Mouse (Mus musculus) olfactory bulb, adult 2 months (tissue): ENCODE measurements around the gene Ddb1. TPM values are rescaled to one million over a fixed set of nuclear protein-coding genes. Genes with fewer than 3 reads are reported as not detected.

ENCODE experiments used
- H3K27ac ChIP-seq: fragments of 200-500 bp; 2 replicates; pipeline ENCODE4 v1.5.1; 2012; ENCODE audit warnings: low read depth, low read length; ENCODE audit not compliant: insufficient read depth
- H3K4me1 ChIP-seq: fragments of 200-500 bp; 2 replicates; pipeline ENCODE4 v1.6.1; 2012; ENCODE audit warnings: low read length; ENCODE audit not compliant: control insufficient read depth, insufficient read depth
- H3K4me3 ChIP-seq: fragments of 200-500 bp; 2 replicates; pipeline ENCODE4 v1.5.1; 2012; ENCODE audit warnings: mild to moderate bottlenecking, low read depth, low read length, moderate library complexity; ENCODE audit not compliant: insufficient read depth
- CTCF ChIP-seq: fragments of 200-500 bp; IDR thresholded peaks from 2 replicates; pipeline ENCODE4 v1.5.1; 2012; ENCODE audit warnings: low read depth, mild to moderate bottlenecking, low read length, moderate library complexity; ENCODE audit not compliant: insufficient read depth
- POLR2A ChIP-seq: fragments of 200-500 bp; IDR thresholded peaks from 2 replicates; pipeline ENCODE4 v1.6.1; 2012; ENCODE audit warnings: mild to moderate bottlenecking, low read depth, low read length, moderate library complexity; ENCODE audit not compliant: insufficient read depth
- WGBS: fragments of 180-500 bp; shearing (Covaris S2); methylation state at CpG from one replicate; pipeline ENCODE4 v1.1.7; 2018; 5-methylcytosine and 5-hydroxymethylcytosine counted together
- polyA plus RNA-seq: library from polyadenylated mRNA; stranded (reverse); fragments of >200 nt; gene quantifications from 2 replicates; pipeline ENCODE4 v1.2.4, GENCODE M21; 2012; ENCODE audit warnings: low replicate concordance; ENCODE audit not compliant: missing spikeins, insufficient read depth, insufficient read length

Gene Ddb1
- polyA plus RNA-seq, 1 experiment, result not detected

- peak overlapping the region; percentile 22; the same call in 1 of the 2 replicates for H3K27ac ChIP-seq
- H3K4me3 ChIP-seq, result peak overlapping the region; percentile 90
- TF ChIP-seq POLR2A (no peak), CTCF (no peak)
- WGBS, result 5% methylated on average over 20 of the region's 20 CpGs
- peaks cover 10% of the 10 kb centered on the region for H3K4me1 ChIP-seq
Observed at GRCm38 (mm10) chr19:10605901-10606622, 935 bp downstream of the Ddb1 start.

DNA sequence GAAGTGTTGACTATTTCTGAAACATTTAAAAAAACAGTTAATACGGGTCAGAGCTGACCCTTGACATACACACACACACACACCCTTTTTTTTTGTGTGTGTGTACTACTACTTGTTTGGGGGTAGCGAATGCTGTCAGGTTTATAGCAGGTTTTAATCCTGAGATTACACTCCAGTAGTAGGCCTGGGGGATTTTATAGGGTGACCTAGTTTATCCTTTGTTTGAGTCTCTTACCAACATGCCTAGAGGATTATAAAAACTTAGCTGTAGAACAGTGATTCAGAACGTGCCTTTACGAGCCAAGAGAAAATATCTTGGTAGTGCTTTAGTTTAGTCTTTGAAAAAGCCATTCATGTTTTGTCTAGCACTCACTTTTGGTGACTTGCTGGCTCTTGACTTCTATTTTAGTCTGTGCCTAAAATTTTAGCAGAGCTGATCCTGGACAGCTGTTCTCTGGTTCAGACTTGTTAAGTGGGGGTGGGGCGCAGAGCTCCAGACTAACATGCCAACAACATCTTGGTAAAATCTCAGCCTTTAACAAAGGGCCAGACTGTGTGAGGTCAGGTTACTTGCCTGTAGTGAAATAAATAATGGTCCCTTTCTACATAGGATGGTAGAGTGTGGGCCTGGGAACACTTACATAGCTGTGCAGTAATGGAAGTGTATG lies 3.6 kb downstream of the Ddb1 start:
- H3K4me3 ChIP-seq, result no peak overlapping the region
- no peak overlapping the region for H3K27ac ChIP-seq
- TF ChIP-seq POLR2A (no peak), CTCF (no peak)
- peaks cover 6% of the 10 kb centered on the region for H3K4me1 ChIP-seq
- WGBS, result 69% methylated on average over 5 of the region's 5 CpGs

GRCm38 (mm10) chr19:10634106-10634871 lies 29.2 kb downstream of the Ddb1 start, which contains the start of gene Vwce:
Vwce (plus strand) TSS chr19:10634213.
- TF ChIP-seq CTCF (no peak), POLR2A (no peak)
- peaks cover 14% of the 10 kb centered on the region for H3K4me1 ChIP-seq
- WGBS, result 2% methylated on average over 32 of the region's 32 CpGs
- H3K27ac ChIP-seq, result no peak within 1 kb of the TSS
- H3K4me3 ChIP-seq, result peak within 1 kb of the TSS; percentile 52

GRCm38 (mm10) chr19:10634872-10635318 lies 29.8 kb downstream of the Ddb1 start:
- WGBS, result 3% methylated on average over 21 of the region's 21 CpGs
- Histone ChIP-seq H3K4me3 (peak overlapping the region; percentile 52), H3K27ac (no peak overlapping the region), H3K4me1 (peaks cover 14% of the 10 kb centered on the region)
- no peak for TF ChIP-seq CTCF
- 0 out of 2 replicates have a peak, but pooled peaks have one; percentile 17 for TF ChIP-seq POLR2A

- Histone ChIP-seq H3K4me1 (peaks cover 17% of the 10 kb centered on the region), H3K27ac (no peak overlapping the region), H3K4me3 (no peak overlapping the region)
- 77% methylated on average over 7 of the region's 7 CpGs for WGBS
- TF ChIP-seq POLR2A (no peak), CTCF (no peak)
Observed at GRCm38 (mm10) chr19:10637840-10638239, 32.7 kb downstream of the Ddb1 start.

DNA sequence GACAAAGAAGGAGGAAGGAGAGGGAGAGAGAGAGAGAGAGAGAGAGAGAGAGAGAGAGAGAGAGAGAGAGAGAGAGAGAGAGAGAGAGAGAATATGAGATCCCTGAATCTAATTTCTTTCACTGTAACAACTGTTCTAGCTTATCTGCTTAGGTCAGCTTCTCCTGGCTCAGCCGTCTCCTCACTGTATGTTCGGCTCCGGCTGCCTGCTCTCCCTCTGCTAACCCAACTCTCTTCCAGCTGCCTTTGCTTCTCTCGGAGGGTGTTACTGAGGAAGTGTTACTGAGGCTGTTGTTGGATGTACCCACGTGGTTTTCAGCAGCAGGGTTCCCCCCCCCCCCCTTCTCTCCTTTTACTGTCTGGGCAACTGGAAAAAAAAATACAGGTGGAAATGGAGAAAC lies 35.0 kb downstream of the Ddb1 start:
- H3K27ac ChIP-seq, result no peak overlapping the region
- H3K4me1 ChIP-seq, result peaks cover 5% of the 10 kb centered on the region
- 2% methylated on average over 5 of the region's 5 CpGs for WGBS
- H3K4me3 ChIP-seq, result no peak overlapping the region
- TF ChIP-seq POLR2A (no peak), CTCF (no peak)

DNA sequence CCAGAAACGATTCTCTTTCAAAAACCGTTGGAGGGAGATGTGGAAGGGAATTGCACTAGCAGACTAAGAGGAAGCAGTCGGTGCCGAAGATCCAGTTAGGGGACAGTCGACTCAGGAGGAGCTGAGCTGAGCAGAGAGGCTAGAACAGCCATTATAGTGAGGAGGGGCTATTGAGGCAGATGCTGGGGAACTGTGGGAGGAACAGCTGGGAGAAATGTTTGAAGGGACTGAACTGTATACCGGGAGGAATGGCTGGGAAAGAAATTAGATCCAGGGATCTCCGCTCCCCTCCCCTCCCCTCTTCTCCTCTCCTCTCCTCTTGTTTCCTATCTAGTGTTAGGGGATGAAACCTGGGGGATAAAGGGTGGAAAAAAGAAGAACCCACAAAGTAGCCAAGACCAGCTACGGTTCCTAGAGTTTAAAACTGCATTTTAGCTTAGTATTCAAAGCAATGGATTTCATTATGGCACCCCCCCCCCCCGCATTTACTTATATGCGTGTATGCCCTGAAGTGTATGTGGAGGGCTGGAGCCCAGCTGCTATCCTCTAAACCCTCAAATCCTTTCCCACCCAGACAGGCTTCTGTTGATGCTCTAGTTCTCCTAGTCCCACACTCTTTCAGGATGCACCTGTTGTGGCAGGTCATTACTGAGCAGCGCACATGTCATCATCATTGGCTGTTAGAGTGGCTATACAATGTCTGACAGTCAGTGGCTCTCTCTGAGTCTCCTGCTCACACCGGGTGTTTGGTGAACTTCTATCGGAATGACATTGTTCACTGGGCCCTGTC lies 35.7 kb downstream of the Ddb1 start:
- H3K27ac ChIP-seq, result no peak overlapping the region
- H3K4me3 ChIP-seq, result no peak overlapping the region
- H3K4me1 ChIP-seq, result peaks cover 2% of the 10 kb centered on the region; the same call in 1 of the 2 replicates
- 39% methylated on average over 13 of the region's 13 CpGs for whole genome bisulfite sequencing
- no peak for TF ChIP-seq CTCF
- no peak for TF ChIP-seq POLR2A

- H3K27ac ChIP-seq, result no peak overlapping the region
- no peaks in the 10 kb centered on the region for H3K4me1 ChIP-seq
- 91% methylated on average over 2 of the region's 2 CpGs for WGBS
- TF ChIP-seq POLR2A (no peak), CTCF (no peak)
- H3K4me3 ChIP-seq, result no peak overlapping the region
Observed at GRCm38 (mm10) chr19:10645616-10646015, 40.5 kb downstream of the Ddb1 start.
